Mouse (Mus musculus) brain, embryonic 14.5 days (tissue): ENCODE measurements at regions not wholly inside any gene's neighbourhood (a gene's known extent, or its start where the extent isn't known, plus 50 kb on each side); places are given as distances from the start of the nearest gene placed in this dataset.

Source experiments
- CTCF ChIP-seq: fragments of 200-500 bp; IDR thresholded peaks from 2 replicates; pipeline ENCODE4 v1.5.1; 2012; ENCODE audit warnings: inconsistent platforms, mild to moderate bottlenecking, moderate library complexity, borderline replicate concordance; ENCODE audit not compliant: insufficient read depth, insufficient read length; ENCODE audit errors: extremely low read depth
- POLR2A ChIP-seq: fragments of 200-500 bp; IDR thresholded peaks from 2 replicates; pipeline ENCODE4 v1.6.1; 2012; ENCODE audit warnings: mild to moderate bottlenecking, inconsistent platforms, borderline replicate concordance; ENCODE audit not compliant: poor library complexity, insufficient read depth, insufficient read length, severe bottlenecking; ENCODE audit errors: extremely low read depth

GRCm38 (mm10) chr19:15371682-15372081 is 575.5 kb downstream of the Psat1 start:
- TF ChIP-seq CTCF, result no peak
- no peak for TF ChIP-seq POLR2A
